Mouse (Mus musculus): ENCODE data around the gene Fam20a. TPM values are rescaled to one million over a fixed set of nuclear protein-coding genes. Genes with fewer than 3 reads are reported as not detected.

Gene Fam20a
- total RNA-seq, 2 experiments from 2014 or later: 16.1 to 18.9 TPM

GRCm38 (mm10) chr11:109682221-109682620 is 39.9 kb downstream of the Fam20a start:
- no peak for DNase-seq (ENCODE audit: low spot score in 2 of 2)

GRCm38 (mm10) chr11:109681556-109681955 is 40.5 kb downstream of the Fam20a start:
- DNase-seq (ENCODE audit: low spot score in 2 of 2): no peak

- DNase-seq (ENCODE audit: low spot score in 2 of 2): no peak
Measured at GRCm38 (mm10) chr11:109680934-109681333, 41.1 kb downstream of the Fam20a start.

GRCm38 (mm10) chr11:109678291-109678690 is 43.8 kb downstream of the Fam20a start:
- no peak for DNase-seq (ENCODE audit: low spot score in 2 of 2)

GRCm38 (mm10) chr11:109676621-109677373 is 45.3 kb downstream of the Fam20a start:
- DNase-seq (ENCODE audit: low spot score in 2 of 2): no peak

- DNase-seq (ENCODE audit: low spot score in 2 of 2): no peak
Measured at GRCm38 (mm10) chr11:109675771-109676170, 46.3 kb downstream of the Fam20a start.

- DNase-seq (ENCODE audit: low spot score in 2 of 2): no peak
Measured at GRCm38 (mm10) chr11:109675208-109675607, 46.9 kb downstream of the Fam20a start.

GRCm38 (mm10) chr11:109674542-109674941 is 47.5 kb downstream of the Fam20a start:
- no peak for DNase-seq (ENCODE audit: low spot score in 2 of 2)

GRCm38 (mm10) chr11:109673741-109674140 is 48.3 kb downstream of the Fam20a start:
- DNase-seq (ENCODE audit: low spot score in 2 of 2): no peak

- no peak for DNase-seq (ENCODE audit: low spot score in 2 of 2)
Measured at GRCm38 (mm10) chr11:109672881-109673739, 49.0 kb downstream of the Fam20a start.

GRCm38 (mm10) chr11:109672396-109672795 is 49.7 kb downstream of the Fam20a start:
- DNase-seq (ENCODE audit: low spot score in 2 of 2): no peak

GRCm38 (mm10) chr11:109672021-109672324 is 50.1 kb downstream of the Fam20a start:
- DNase-seq (ENCODE audit: low spot score in 2 of 2): no peak

GRCm38 (mm10) chr11:109671136-109672020 is 50.7 kb downstream of the Fam20a start:
- no peak for DNase-seq (ENCODE audit: low spot score in 2 of 2)

GRCm38 (mm10) chr11:109670026-109670916 is 51.8 kb downstream of the Fam20a start:
- peak; percentile 33 to 41 for DNase-seq (ENCODE audit: low spot score in 2 of 2)

- DNase-seq (ENCODE audit: low spot score in 2 of 2): no peak
Measured at GRCm38 (mm10) chr11:109669149-109669708, 52.9 kb downstream of the Fam20a start.

GRCm38 (mm10) chr11:109668115-109668725 is 53.9 kb downstream of the Fam20a start:
- no peak for DNase-seq (ENCODE audit: low spot score in 2 of 2)

GRCm38 (mm10) chr11:109667371-109667770 is 54.7 kb downstream of the Fam20a start:
- DNase-seq (ENCODE audit: low spot score in 2 of 2): no peak

- no peak for DNase-seq (ENCODE audit: low spot score in 2 of 2)
Measured at GRCm38 (mm10) chr11:109666411-109666810, 55.7 kb downstream of the Fam20a start.

- DNase-seq (ENCODE audit: low spot score in 2 of 2): no peak
Measured at GRCm38 (mm10) chr11:109665424-109665823, 56.7 kb downstream of the Fam20a start.

GRCm38 (mm10) chr11:109664293-109664692 is 57.8 kb downstream of the Fam20a start:
- DNase-seq (ENCODE audit: low spot score in 2 of 2): no peak
